ENCODE assay signal across 18 mouse cellular contexts in the genomic region with DNA sequence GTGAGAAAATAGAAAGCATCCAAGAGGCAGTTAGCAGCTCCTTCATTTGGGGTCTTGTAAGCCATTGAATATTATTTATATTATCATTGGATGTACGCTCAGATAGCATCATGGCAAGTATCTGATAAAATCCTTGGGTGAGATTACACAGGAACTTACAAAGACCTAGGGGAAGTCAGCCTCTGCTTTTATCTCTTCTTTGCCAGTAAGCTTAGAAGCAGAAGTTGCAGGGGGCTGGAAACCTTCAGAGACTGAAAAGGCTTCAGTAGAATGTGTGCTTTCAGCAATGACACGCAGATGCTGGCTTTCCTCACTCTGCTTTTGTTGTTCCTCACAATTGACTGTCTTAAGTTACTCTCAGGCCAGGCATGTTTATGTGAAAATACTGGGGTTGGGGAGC.
DNase-seq lines count a peak whose midpoint lies in the region; ATAC-seq and TF ChIP-seq lines count a peak whose summit lies in the region.
"Had no signal": no experiment of that assay in that cellular context is flagged by ENCODE, and none has a peak within 500 bp of the region (broad histone marks: within the 10 kb centered on the region; RNA-seq: fewer than 3 reads in every experiment).

No protein-coding gene starts in this region.

- H3K27ac ChIP-seq in forebrain, embryonic 14.5 days (ENCODE audit: low read depth, low read length), result no peak overlapping the region
- H3K27ac ChIP-seq in forebrain, embryonic 11.5 days (ENCODE audit: low read depth, low read length), result no peak overlapping the region
- no peak overlapping the region; the same call in 1 of the 2 replicates for H3K27ac ChIP-seq in intestine, embryonic 14.5 days (ENCODE audit: low read depth)
- H3K27ac ChIP-seq in intestine, embryonic 16.5 days (ENCODE audit: low read length), result no peak overlapping the region
- peak overlapping the region; percentile 28; the same call in 1 of the 2 replicates for H3K27ac ChIP-seq in MEL (ENCODE audit: control insufficient read depth, low read depth, low read length)
- H3K27ac ChIP-seq: embryonic facial prominence, embryonic 12.5 days; heart, embryonic 13.5 days; hindbrain, postnatal 0 days; intestine, embryonic 15.5 days had no signal

- no peak overlapping the region for H3K9ac ChIP-seq in forebrain, embryonic 14.5 days (ENCODE audit: low read length)
- no peak overlapping the region for H3K9ac ChIP-seq in forebrain, embryonic 11.5 days (ENCODE audit: low read length)
- no peak overlapping the region for H3K9ac ChIP-seq in intestine, embryonic 14.5 days (ENCODE audit: low read length)
- no peak overlapping the region for H3K9ac ChIP-seq in intestine, embryonic 16.5 days (ENCODE audit: low read depth, low read length)
- H3K9ac ChIP-seq in MEL (ENCODE audit: control insufficient read depth, low read depth, low read length, poor library complexity, severe bottlenecking), result no peak overlapping the region
- H3K9ac ChIP-seq: embryonic facial prominence, embryonic 12.5 days; heart, embryonic 13.5 days; intestine, embryonic 15.5 days had no signal

- H3K79me2 ChIP-seq in MEL (ENCODE audit: control insufficient read depth, insufficient read depth, low read length, poor library complexity), result no peaks in the 10 kb centered on the region

- no peak overlapping the region for H3K4me2 ChIP-seq in forebrain, embryonic 14.5 days (ENCODE audit: low read length)
- H3K4me2 ChIP-seq in forebrain, embryonic 11.5 days (ENCODE audit: low read depth, low read length, severe bottlenecking), result no peak overlapping the region
- H3K4me2 ChIP-seq in intestine, embryonic 14.5 days (ENCODE audit: low read length), result no peak overlapping the region
- H3K4me2 ChIP-seq in intestine, embryonic 16.5 days (ENCODE audit: low read depth, low read length), result no peak overlapping the region
- H3K4me2 ChIP-seq: embryonic facial prominence, embryonic 12.5 days; heart, embryonic 13.5 days; intestine, embryonic 15.5 days had no signal

- DNase-seq in forebrain, embryonic 14.5 days (ENCODE audit: low spot score), result peak; percentile 13
- no peak for DNase-seq in forebrain, embryonic 11.5 days (ENCODE audit: low spot score)
- DNase-seq in intestine, embryonic 14.5 days (ENCODE audit: low spot score), result no peak
- DNase-seq in MEL (ENCODE audit: low read depth, low spot score), result peak; percentile 71
- peak; percentile 37 for DNase-seq in brain, embryonic 14.5 days (ENCODE audit: low read depth)
- no peak for DNase-seq in ovary, adult 18-20 months (ENCODE audit: low spot score)
- no peak for DNase-seq in right cerebral cortex, postnatal 10 days (ENCODE audit: low spot score in 2 of 2)
- DNase-seq: adrenal gland, postnatal 10 days; embryo, embryonic 11 days; gastrocnemius, postnatal 36 days; heart, adult 11 months; heart, postnatal 36 days; kidney, adult 8-10 months had no signal

- WGBS in forebrain, embryonic 14.5 days, result 63% methylated on average over 2 of the region's 2 CpGs
- whole genome bisulfite sequencing in forebrain, embryonic 11.5 days, result 58% methylated on average over 2 of the region's 2 CpGs
- 35% methylated on average over 2 of the region's 2 CpGs for WGBS in intestine, embryonic 14.5 days
- 50% methylated on average over 2 of the region's 2 CpGs for WGBS in intestine, embryonic 16.5 days

- ATAC-seq in forebrain, embryonic 14.5 days, result no peak
- ATAC-seq in forebrain, embryonic 11.5 days (replicated peaks; ENCODE audit: low FRiP score), result no peak
- peak; percentile 47; the same call in 1 of the 2 replicates for ATAC-seq in intestine, embryonic 14.5 days (replicated peaks; ENCODE audit: low FRiP score, low TSS enrichment, low read depth)
- no peak for ATAC-seq in intestine, embryonic 16.5 days
- ATAC-seq: hindbrain, postnatal 0 days; intestine, embryonic 15.5 days had no signal

- no peaks in the 10 kb centered on the region for H3K27me3 ChIP-seq in forebrain, embryonic 14.5 days (replicated peaks; ENCODE audit: control insufficient read depth, insufficient read depth, low read length)
- no peaks in the 10 kb centered on the region for H3K27me3 ChIP-seq in forebrain, embryonic 11.5 days (ENCODE audit: control insufficient read depth, insufficient read depth, low read length)
- no peaks in the 10 kb centered on the region for H3K27me3 ChIP-seq in intestine, embryonic 14.5 days (replicated peaks; ENCODE audit: control insufficient read depth, insufficient read depth, low read length)
- H3K27me3 ChIP-seq in intestine, embryonic 16.5 days (replicated peaks; ENCODE audit: control insufficient read depth, insufficient read depth, low read length), result no peaks in the 10 kb centered on the region
- H3K27me3 ChIP-seq in MEL (ENCODE audit: control insufficient read depth in 1 of 2, insufficient read depth in 2 of 2, low read length in 2 of 2), result no peaks in the 10 kb centered on the region
- H3K27me3 ChIP-seq: embryonic facial prominence, embryonic 12.5 days; heart, embryonic 13.5 days; intestine, embryonic 15.5 days had no signal

- no peaks in the 10 kb centered on the region for H3K36me3 ChIP-seq in forebrain, embryonic 14.5 days (ENCODE audit: control insufficient read depth, insufficient read depth, low read length)
- H3K36me3 ChIP-seq in forebrain, embryonic 11.5 days (ENCODE audit: control insufficient read depth, insufficient read depth, low read length), result no peaks in the 10 kb centered on the region
- no peaks in the 10 kb centered on the region for H3K36me3 ChIP-seq in intestine, embryonic 14.5 days (ENCODE audit: control insufficient read depth, insufficient read depth, low read length)
- H3K36me3 ChIP-seq in intestine, embryonic 16.5 days (ENCODE audit: control insufficient read depth, insufficient read depth, low read length), result no peaks in the 10 kb centered on the region
- H3K36me3 ChIP-seq in MEL (ENCODE audit: control insufficient read depth in 1 of 2, insufficient read depth in 2 of 2, low read length in 2 of 2), result peaks cover 0 to 18% of the 10 kb centered on the region in 2 experiments; a peak in 2 of 4 replicates
- H3K36me3 ChIP-seq: embryonic facial prominence, embryonic 12.5 days; heart, embryonic 13.5 days; intestine, embryonic 15.5 days had no signal

- TF ChIP-seq EP300 in MEL (IDR thresholded peaks at IDR 0.05; ENCODE audit: low read depth in 1 of 2, low read length in 2 of 2), result peak; percentile 62

- TF ChIP-seq RAD21 in MEL (IDR thresholded peaks at IDR 0.05; ENCODE audit: low read depth, low read length), result no peak

- H3K4me3 ChIP-seq in forebrain, embryonic 14.5 days (ENCODE audit: low read depth, low read length), result no peak overlapping the region
- no peak overlapping the region for H3K4me3 ChIP-seq in forebrain, embryonic 11.5 days (ENCODE audit: low read depth, low read length)
- H3K4me3 ChIP-seq in intestine, embryonic 14.5 days (ENCODE audit: low read depth, low read length), result no peak overlapping the region
- H3K4me3 ChIP-seq in intestine, embryonic 16.5 days (ENCODE audit: low read length), result no peak overlapping the region
- H3K4me3 ChIP-seq in MEL (ENCODE audit: control insufficient read depth in 1 of 2, insufficient read depth in 1 of 2, low read depth in 2 of 2, low read length in 2 of 2), result no peak overlapping the region
- H3K4me3 ChIP-seq: embryonic facial prominence, embryonic 12.5 days; heart, embryonic 13.5 days; intestine, embryonic 15.5 days had no signal

- H3K9me3 ChIP-seq in forebrain, embryonic 14.5 days (replicated peaks; ENCODE audit: control insufficient read depth, low read length), result no peaks in the 10 kb centered on the region
- no peaks in the 10 kb centered on the region for H3K9me3 ChIP-seq in forebrain, embryonic 11.5 days (ENCODE audit: control insufficient read depth, low read length)
- no peaks in the 10 kb centered on the region for H3K9me3 ChIP-seq in intestine, embryonic 14.5 days (ENCODE audit: control insufficient read depth, low read length)
- H3K9me3 ChIP-seq in intestine, embryonic 16.5 days (ENCODE audit: control insufficient read depth, low read length), result no peaks in the 10 kb centered on the region
- no peaks in the 10 kb centered on the region for H3K9me3 ChIP-seq in MEL (replicated peaks; ENCODE audit: insufficient read depth, low read length)
- H3K9me3 ChIP-seq: embryonic facial prominence, embryonic 12.5 days; heart, embryonic 13.5 days; intestine, embryonic 15.5 days had no signal

- H3K4me1 ChIP-seq in forebrain, embryonic 14.5 days (ENCODE audit: control insufficient read depth, insufficient read depth, low read length), result no peaks in the 10 kb centered on the region
- no peaks in the 10 kb centered on the region for H3K4me1 ChIP-seq in forebrain, embryonic 11.5 days (replicated peaks; ENCODE audit: control insufficient read depth, insufficient read depth, low read length)
- H3K4me1 ChIP-seq in intestine, embryonic 14.5 days (replicated peaks; ENCODE audit: control insufficient read depth, insufficient read depth, low read length), result no peaks in the 10 kb centered on the region
- no peaks in the 10 kb centered on the region for H3K4me1 ChIP-seq in intestine, embryonic 16.5 days (ENCODE audit: control insufficient read depth, insufficient read depth, low read length)
- peaks cover 2 to 7% of the 10 kb centered on the region in 2 experiments; a peak in 2 of 4 replicates for H3K4me1 ChIP-seq in MEL (ENCODE audit: control insufficient read depth in 1 of 2, insufficient read depth in 2 of 2, low read length in 2 of 2)
- H3K4me1 ChIP-seq: embryonic facial prominence, embryonic 12.5 days; heart, embryonic 13.5 days; intestine, embryonic 15.5 days had no signal

- no peak for TF ChIP-seq POLR2A in MEL (IDR thresholded peaks at IDR 0.05; ENCODE audit: control insufficient read depth in 1 of 2, insufficient read depth in 1 of 2, low read depth in 1 of 2, low read length in 2 of 2, poor library complexity in 1 of 2)
- no peak for TF ChIP-seq POLR2A in brain, embryonic 14.5 days (IDR thresholded peaks at IDR 0.05; ENCODE audit: borderline replicate concordance, extremely low read depth, insufficient read depth, insufficient read length, poor library complexity, severe bottlenecking)

- no peak for TF ChIP-seq CTCF in MEL (IDR thresholded peaks at IDR 0.05 in 2 of 3, conservative IDR thresholded peaks at IDR 0.05 in 1 of 3; ENCODE audit: control insufficient read depth in 1 of 3, insufficient read depth in 1 of 3, low read depth in 2 of 3, low read length in 3 of 3, poor library complexity in 1 of 3, severe bottlenecking in 1 of 3)
- TF ChIP-seq CTCF in brain, embryonic 14.5 days (IDR thresholded peaks at IDR 0.05; ENCODE audit: borderline replicate concordance, extremely low read depth, insufficient read depth, insufficient read length), result no peak

TF ChIP-seq in MEL, 35 proteins besides CTCF, POLR2A, EP300 and RAD21 (continues in another document):
- TF ChIP-seq POLR2AphosphoS2 (IDR thresholded peaks at IDR 0.05; ENCODE audit: low read length) (no peak), NRF1 (IDR thresholded peaks at IDR 0.05; ENCODE audit: insufficient read depth, low read depth, low read length, poor library complexity, severe bottlenecking) (no peak), GATA1 (IDR thresholded peaks at IDR 0.05; ENCODE audit: low read depth, low read length) (peak; percentile 87), BHLHE40 (IDR thresholded peaks at IDR 0.05; ENCODE audit: borderline replicate concordance, low read depth, low read length) (no peak), ZNF384 (IDR thresholded peaks at IDR 0.05; ENCODE audit: low read depth, low read length) (no peak), ELF1 (IDR thresholded peaks at IDR 0.05; ENCODE audit: low read depth, low read length) (no peak), RCOR1 (IDR thresholded peaks at IDR 0.05; ENCODE audit: low read depth, low read length) (no peak; the same call in 1 of the 2 replicates)

Comparison
In these comparisons a context has a peak if more than half of its experiments do, and no peak if none do; other contexts are left out.
1. DNase-seq: peak in forebrain, embryonic 14.5 days (single experiment), MEL (single experiment) and brain, embryonic 14.5 days (single experiment); none in forebrain, embryonic 11.5 days (single experiment), intestine, embryonic 14.5 days (single experiment), ovary, adult 18-20 months (single experiment) and right cerebral cortex, postnatal 10 days (0 of 2).